ENCODE assay signal across 20 mouse cellular contexts in genomic region chr13:79309584-79310110, GRCm38 (mm10).
"Had no signal": no experiment of that assay in that cellular context is flagged by ENCODE, and none has a peak within 500 bp of the region (broad histone marks: within the 10 kb centered on the region; RNA-seq: fewer than 3 reads in every experiment).

No protein-coding gene starts in this region.

- DNase-seq: lung, adult 2 months; lung, postnatal 14 days; lung, postnatal 36 days; retina, postnatal 1 day; right cerebral cortex, adult 18-20 months; right cerebral cortex, postnatal 25 days; right cerebral cortex, postnatal 4 days; spleen, adult 18-20 months; thymus, adult 18-20 months; thymus, postnatal 14 days; thymus, postnatal 36 days had no signal

- H3K4me3 ChIP-seq: lung, embryonic 15.5 days; megakaryocyte, embryonic 14.5 days; midbrain, embryonic 13.5 days; midbrain, embryonic 15.5 days; neural tube, embryonic 13.5 days; neural tube, embryonic 15.5 days had no signal

- H3K36me3 ChIP-seq: lung, embryonic 15.5 days; midbrain, embryonic 13.5 days; midbrain, embryonic 15.5 days; neural tube, embryonic 13.5 days; neural tube, embryonic 15.5 days had no signal

- H3K9ac ChIP-seq: lung, embryonic 15.5 days; midbrain, embryonic 13.5 days; midbrain, embryonic 15.5 days; neural tube, embryonic 13.5 days; neural tube, embryonic 15.5 days had no signal

- H3K4me2 ChIP-seq: lung, embryonic 15.5 days; midbrain, embryonic 11.5 days; midbrain, embryonic 13.5 days; midbrain, embryonic 15.5 days; neural tube, embryonic 13.5 days; neural tube, embryonic 15.5 days had no signal

- H3K9me3 ChIP-seq: lung, embryonic 15.5 days; midbrain, embryonic 15.5 days; neural tube, embryonic 13.5 days; neural tube, embryonic 15.5 days had no signal

- ATAC-seq: lung, postnatal 0 days; midbrain, embryonic 13.5 days; midbrain, embryonic 15.5 days had no signal

- H3K4me1 ChIP-seq: lung, embryonic 15.5 days; megakaryocyte, embryonic 14.5 days; midbrain, embryonic 13.5 days; midbrain, embryonic 15.5 days; neural tube, embryonic 13.5 days; neural tube, embryonic 15.5 days had no signal

- H3K27me3 ChIP-seq: lung, embryonic 15.5 days; megakaryocyte, embryonic 14.5 days; midbrain, embryonic 13.5 days; midbrain, embryonic 15.5 days; neural tube, embryonic 13.5 days; neural tube, embryonic 15.5 days had no signal

- H3K27ac ChIP-seq: lung, embryonic 15.5 days; macrophage; midbrain, embryonic 13.5 days; midbrain, embryonic 15.5 days; neural tube, embryonic 13.5 days; neural tube, embryonic 15.5 days had no signal
